Mouse (Mus musculus): ENCODE results near the gene Sept9.

Gene Sept9

DNA sequence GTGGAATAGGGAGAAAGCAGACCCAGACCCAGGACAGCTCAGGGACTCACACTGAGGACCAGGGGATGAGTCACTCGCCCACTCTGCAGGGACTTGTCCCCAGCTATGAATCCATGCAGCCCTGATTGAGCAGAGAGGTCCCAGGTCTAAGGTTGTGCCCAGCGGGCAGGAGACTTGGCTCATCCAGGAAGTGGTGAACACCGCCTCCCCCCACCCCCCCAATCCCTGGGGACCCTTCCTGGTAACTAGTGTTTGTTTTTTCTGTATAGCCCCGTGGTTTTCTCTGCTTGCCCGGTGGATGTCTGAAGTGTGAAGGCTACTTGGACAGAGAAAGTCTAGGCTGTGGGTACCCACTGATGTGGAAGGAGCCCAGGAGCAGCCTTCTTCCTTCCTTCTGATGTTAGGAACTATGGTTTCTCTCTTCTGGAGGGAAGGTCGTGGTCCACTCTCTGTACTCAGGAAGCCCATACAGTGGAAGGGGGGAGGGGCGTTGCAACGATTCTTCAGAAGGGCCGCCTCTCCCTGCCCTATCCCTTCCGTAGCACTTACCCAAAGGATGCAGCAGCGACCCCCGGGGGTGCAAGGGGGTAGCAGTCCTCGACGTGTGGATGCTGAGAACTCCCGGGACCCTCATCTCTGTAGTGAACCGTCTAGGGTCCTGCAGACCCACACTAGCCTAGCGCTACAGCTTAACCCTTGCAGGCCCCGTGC, 66.0 kb downstream of the Sept9 start:
- no peak for DNase-seq (ENCODE audit: low spot score in 2 of 2)

DNA sequence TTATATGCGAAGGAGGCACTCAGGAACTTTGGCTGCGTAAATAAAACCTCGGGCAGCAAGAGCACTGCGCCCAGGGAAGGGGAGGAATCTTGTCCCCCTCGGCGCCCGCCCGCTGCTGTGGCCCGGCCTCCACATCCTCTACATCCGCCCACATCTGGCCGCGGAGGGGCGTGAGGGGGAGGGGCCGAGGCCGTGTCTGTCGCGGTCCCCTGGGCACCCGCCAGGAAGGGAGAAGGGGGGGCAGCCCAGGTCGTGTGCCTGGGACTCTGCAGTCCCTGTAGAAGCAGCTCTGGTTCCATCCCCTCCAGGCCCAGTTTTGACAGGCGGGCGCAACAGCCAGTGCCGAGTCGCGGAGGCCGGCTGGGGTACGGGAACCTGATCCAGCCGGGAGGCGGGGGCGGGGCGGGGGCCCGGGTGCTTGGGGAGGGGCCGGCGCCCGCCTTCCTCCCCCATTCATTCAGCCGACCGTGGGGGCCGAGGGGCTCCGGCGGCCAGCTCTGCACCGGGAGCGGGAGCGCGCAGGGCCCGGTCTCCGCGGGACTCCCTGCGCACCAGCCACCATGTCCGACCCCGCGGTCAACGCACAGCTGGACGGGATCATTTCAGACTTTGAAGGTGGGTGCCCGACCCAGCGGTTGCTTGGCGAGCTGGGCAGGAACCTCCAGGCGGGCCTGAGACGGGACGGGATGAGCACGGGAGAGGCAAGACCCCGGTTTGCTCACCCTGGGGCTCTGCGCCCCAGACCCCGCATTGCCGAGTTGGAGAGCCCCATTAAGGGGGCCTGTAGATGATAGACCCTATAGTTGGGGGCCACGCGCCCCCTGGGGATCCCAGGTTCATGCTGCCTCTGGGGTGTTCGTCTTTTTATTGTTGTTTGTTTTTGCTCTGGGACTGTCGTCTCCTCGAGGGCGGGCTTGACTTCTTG, 66.8 kb downstream of the Sept9 start:
- peak; percentile 67 to 75 for DNase-seq (ENCODE audit: low spot score in 2 of 2)

DNA sequence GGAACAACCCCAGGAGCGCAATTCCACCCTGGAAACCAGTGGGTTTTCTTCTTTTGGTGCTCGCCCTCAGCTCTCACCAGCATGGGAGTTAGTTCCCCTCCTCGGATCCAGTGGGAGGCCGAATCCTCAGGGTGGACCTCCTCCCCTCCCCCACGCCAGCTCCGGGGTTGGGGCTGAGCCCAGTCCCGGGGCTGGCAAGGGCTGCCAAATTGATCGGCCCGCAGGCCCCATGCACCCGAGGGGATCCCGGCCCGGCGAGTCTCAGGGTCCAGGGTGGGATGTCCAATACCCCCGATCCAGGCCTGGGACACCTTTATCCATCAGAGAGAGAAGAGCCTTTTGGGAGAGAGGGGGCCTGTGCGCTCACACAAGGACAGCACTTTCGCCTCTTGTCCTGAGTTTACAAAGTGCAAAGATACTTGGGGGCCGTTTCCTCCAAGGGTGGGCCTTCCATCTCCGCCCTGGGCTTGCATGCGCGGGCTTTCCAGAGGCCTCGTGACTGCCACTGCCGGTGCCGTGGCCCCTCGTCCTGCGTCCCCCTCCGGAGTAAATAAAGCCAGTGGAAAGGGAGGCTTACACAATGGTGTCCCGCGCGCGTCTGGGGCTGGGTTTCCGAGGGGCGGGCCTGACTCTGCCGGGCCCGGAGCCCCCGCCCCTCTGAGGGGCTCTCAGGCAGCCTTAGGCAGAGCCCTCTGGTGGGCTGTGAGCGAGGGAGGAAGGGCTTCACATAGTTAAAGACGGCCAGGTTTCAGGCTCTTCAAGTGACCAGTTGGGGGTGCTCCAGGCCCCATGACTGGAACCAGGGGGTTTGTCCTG, 67.7 kb downstream of the Sept9 start:
- DNase-seq (ENCODE audit: low spot score in 2 of 2): no peak

DNA sequence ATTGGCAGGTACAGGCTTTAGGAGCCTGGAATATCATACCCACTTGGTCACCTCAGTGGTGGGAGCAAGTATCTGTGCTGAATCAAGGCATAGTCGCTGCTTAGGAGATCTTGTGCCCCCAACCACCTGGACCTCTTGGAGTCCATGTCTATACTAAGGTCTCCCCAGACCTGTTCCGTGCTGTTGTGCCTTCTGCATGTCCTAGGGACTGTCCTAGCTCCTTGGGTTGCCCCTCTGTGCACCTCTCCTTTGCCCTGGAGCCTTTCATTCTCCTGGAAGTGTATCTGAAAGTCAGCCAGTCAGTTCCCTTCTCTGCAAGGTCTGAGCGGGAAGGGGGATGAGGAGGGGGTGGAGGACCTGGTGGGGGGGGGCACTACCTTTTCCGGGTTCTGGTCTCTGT, 68.4 kb downstream of the Sept9 start:
- no peak for DNase-seq (ENCODE audit: low spot score in 2 of 2)

DNA sequence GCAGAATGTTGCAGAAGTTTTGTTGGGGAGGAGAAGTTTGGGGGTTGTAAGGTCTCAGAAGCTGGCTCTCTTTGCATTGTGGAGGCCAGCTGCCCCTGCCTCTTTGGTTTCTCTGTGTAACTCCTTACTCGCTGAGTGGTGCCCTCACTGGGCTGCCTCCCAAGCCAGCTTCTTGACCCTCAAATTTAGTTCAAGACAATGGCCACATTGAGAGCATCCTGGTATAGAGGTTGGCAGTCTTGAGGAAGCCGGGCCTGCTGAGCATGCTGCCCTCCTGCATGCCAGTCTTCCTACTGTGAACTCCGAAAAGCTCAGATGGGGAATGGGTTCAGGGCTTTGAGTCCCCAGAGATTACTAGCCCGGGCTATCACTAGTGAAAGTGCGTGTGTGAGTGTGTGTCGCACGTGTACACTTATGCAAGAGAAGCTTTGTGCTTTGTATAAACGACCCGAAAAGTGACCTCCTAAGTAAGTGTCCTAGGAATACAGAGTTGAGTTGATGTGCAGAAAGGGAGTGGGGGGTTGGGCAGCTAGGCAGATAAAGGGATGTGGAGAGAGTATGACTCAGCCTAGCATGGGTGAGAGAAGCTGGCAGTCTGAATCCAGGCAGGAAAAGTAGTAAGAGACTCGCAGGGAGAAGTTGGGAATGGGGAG, 69.0 kb downstream of the Sept9 start:
- no peak for DNase-seq (ENCODE audit: low spot score in 2 of 2)

DNA sequence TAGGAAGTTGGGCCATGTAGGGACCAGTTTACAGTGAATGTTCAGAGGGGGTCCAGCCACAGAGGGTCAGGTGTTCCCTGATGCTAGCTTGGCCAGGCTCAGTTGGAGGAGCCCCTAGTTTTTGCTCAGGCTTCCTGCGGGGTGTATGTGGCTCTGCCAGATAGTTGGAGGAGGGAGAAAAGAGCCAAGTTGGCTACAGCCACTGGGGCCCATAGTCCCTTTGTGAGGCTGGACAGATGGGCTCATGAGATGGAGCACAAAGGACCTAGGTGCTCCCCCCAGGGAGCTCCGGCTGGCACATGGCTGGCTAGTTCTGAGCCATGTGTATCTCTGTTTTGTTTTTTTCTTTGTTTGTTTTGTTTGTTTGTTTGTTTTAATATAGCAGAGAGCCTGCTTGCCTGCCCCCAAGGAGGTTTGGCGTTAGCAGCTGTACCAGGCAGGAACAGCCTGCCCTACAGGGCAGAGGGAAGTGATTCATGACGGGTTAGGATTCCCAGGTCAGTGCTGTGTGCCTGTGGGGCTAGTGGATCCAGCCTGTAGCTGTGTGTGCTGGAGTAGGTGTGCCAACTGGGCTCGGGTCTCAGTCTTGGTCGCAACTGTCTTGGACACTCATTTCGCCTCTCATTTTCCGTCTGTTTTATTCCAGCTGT, 69.7 kb downstream of the Sept9 start:
- no peak for DNase-seq (ENCODE audit: low spot score in 2 of 2)

DNA sequence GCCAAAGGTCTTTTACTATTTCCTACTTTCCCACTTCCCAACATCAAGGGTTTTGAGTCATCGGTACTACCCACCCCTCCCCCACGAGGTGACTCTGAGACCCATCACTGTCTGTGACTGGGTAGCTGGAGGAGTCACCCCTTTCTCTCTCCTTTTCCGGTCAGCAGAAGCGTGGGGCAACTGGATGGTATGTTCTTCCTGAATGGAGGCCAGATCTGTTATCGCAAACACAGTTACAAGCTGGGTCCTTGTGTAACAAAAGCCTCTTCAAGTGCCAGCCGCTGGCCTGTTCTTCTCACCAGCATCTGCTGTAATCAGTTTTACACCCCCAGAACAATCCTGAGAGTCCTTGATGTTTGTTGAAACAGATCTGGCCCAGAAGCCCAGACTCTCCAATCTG, 70.5 kb downstream of the Sept9 start:
- DNase-seq (ENCODE audit: low spot score in 2 of 2): no peak

DNA sequence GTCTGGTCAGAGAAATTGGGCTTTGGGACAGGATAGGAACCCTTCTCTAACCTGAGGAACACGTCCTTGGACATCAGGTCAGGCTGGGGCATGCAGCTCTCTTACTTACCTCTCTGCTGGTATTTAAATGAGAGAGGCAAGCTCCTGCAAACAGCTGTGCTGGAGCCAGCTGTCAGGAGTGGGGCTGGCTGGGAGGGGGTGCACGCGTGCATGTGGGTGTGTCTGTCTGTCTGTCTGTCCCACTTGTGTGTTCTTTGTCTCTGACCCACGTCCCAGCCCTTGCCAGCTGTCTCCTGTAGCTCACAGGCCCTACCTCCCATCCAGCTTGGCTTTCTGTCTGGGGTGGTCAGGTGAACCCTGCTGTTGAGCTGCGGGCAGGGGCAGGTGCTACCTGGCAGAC, 75.5 kb downstream of the Sept9 start:
- DNase-seq (ENCODE audit: low spot score in 2 of 2): no peak

DNA sequence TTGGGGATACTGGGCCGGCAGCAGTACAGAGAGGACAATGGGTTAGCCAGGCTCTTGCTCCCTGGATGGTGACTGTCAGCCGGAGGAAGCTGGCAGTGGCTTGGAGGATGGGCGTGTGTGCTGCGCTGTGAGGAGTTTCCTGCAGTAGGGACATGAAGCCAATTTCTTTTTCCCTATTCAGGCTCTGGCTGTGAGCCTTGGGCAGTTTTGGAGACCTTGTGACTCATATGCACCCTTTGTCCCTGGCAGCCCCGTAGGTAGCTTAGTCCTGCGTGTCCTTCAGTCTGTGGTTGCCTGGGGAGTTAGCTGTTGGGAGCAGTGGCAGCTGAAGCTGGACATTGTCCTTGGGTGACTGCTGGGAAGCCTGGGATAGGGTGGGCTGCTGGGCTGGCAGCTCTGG, 76.5 kb downstream of the Sept9 start:
- DNase-seq (ENCODE audit: low spot score in 2 of 2): no peak

DNA sequence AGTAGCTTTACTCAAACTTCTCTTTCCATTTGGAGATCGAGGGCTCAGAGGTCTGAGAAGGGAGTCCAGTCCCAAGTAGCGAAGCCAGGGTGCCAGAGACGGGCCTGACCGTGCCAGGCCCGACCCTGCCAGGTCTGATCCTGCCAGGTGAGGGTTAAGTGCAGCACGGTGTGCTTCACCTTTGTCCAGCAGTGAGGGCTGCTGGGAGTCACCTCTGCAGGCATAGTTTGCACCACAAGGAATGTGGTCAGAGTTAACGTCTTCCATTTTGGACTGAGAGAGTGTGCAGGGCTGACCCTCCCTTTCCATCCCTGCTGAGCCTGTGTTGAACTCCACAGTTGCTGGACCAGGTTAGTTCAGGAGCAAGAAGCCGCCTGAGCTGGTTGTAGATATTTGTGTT, 77.5 kb downstream of the Sept9 start:
- no peak for DNase-seq (ENCODE audit: low spot score in 2 of 2)

DNA sequence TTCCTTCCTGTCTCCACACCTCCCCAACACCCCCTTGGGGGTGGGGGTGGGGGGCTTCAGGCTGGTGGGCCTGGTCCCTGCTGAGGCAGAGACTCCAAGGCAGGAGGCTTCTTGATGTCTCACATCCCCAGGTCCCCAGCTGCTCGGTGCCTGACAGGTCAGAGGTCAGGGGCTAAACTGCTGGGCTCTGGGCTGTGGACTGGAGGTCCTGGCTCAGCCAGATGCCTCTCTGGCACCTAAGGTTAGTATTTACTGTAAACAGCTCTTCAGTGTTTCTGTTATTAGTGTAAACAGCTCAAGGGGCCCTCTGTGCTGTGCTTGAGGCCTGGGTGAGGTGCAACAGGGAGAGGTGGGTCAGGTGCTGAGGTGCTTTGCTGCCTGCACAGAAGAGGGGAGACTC, 78.7 kb downstream of the Sept9 start:
- no peak for DNase-seq (ENCODE audit: low spot score in 2 of 2)

DNA sequence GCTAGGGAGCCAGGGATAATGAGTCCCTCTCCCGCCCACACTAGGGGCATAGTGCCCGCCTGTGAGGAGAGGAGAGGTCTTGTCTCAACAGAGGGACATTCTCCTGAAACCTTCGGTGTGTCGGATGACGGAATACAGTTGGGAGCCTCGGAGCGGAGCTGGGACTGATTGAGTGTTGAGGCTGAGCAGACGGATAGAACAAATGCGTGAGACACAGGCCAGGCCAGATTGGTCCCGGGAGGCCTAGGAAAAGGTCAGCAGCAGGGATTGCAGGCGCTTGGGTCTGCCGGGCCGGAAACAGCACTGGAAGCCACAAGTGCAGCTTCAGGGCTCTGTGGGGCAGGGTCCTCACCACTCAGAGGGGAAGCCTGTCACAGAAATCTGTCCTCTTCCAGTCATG, 79.1 kb downstream of the Sept9 start:
- DNase-seq (ENCODE audit: low spot score in 2 of 2): no peak

DNA sequence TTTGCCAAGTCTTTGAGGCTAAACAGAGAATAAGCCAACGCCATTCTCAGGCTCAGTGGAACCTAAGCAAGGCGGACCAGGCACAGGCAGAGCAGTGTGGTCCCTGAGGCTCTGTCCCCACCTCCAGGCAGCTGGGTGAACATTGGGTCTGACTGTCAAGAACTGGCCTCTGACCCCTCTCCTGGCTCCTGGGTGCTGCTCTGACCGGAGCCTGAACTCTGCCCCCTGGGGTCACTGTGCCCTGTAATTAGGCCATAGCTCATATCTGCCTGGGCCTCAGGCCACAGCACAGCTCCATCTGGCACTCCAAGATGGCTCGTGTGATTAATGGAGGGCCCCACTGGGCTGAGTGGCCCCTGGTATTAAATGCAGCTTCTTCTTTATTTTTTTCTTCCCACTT, 80.5 kb downstream of the Sept9 start:
- DNase-seq (ENCODE audit: low spot score in 2 of 2): no peak

DNA sequence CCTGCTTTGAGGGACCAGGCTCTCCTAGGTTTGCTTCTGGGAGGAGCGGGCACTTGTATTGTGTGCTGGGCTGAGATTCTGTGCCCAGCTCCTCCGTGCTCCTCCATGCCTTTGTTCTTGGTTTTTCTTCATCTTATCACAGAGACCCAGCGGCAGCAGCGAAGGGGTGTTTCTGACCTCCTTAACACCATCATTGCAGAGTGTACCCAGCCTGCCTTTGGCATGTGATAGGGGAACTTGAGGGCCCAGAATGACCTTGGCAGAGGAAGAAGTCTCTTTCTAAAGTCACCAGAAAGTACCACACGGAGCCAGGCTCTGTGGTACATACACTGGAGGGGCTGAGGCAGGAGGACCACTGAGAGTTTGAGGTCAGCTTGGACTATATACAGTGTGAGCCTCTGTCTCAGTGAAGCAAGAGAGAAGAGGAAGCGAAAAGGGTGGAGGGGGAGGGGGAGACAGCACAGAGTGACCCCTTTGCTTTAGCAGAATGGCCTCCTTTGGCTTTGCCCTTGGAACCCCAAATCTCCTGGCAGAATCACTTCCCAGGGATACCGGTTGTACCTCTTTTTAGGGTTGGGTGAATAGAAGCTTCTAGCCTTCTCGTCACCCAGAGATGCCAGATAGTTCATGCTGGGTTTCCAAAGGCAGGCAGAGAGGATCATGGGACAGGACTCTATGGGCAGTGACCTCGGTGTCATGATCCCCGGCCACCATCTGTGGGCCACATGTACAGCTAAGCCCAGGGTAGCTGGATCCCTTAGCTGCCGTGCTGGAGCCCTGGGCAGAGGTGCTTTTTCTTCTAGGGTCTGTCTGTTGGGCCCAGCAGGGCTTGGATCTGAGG, 83.8 kb downstream of the Sept9 start:
- no peak for DNase-seq (ENCODE audit: low spot score in 2 of 2)

DNA sequence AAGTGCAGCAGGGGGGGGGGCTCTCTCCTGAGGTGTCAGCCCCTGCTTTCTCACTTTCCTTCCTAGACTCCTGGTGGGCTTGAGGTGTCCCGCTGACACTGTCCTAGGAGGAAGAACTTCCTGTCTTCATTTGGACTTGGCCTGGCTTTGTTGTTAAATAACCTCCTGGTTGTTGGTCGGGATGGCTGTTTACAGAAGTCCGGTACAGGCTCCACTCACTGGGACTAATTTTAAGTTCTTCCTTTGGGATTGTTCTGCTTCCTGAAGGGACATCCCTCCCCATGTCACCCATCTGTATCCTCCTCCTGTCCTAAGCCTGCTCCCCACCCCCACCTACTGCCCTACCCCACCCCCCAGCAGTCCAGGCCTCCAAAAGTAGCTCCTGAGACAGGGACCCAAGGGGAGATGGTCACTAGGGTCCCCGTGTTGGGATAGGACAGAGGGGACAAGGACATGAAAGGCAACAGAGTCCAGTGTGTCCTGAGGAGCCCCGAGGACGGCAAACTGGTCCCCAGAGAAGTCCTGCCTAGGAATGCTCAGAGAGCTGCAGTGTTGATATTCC, 84.5 kb downstream of the Sept9 start:
- no peak for DNase-seq (ENCODE audit: low spot score in 2 of 2)

DNA sequence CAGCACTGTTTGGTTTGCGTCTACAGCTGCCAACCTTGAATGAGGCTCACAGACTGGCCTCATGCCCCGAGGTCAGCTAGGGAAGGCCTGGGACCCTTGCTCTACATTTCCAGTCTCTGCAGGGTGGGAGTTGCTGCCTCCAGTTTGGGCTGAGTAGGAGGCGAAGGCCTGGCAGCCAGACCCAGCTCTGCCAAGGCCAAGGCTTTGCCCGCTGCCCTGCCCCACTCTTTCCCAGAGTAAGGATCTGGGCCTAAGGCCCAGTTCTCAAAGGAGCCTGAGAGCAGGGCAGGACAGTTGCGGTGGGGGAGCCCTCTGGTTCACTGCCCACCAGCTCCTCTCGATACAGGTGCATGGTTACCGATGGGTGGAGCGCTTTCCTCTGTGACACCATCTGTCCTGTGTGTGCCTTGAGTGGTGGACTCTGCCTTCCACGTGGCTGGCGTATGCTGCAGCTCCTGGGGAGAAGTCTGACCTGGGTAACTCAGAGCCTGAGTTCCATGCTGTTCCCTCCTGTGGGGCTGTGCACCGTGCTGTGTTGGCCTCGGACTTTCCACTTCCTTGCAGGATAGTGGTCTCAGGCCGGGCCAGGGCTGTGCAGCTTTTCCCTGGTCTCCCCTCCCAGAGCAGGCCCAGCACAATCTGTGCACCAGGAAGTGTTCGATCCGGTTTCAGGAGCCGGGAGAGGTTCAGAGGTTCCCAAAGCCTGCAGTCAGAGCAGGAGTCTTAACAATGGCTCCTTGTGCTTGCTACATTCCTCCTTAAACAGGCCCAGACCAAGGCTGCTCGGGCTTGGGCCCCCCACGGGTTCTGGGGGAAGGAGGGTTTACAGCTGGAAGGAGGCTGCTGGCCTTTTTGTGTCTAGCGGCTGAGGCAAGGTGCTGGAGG, 85.5 kb downstream of the Sept9 start:
- DNase-seq (ENCODE audit: low spot score in 2 of 2): no peak

DNA sequence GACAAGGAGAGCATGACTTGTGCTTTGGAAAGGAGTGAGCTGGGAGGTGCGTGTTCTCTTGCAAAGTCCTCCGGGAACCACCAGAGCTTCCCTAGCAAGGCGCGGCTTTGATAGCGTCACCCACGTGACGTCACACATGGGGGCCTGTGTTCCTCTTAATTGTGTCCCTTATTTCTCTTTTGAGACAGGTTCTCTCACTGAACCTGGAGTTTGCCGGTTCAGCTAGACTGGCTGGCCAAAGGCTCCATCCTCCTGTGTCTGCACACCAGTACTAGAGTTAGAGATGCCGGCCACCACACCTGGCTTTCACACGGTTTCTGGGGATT, 86.1 kb downstream of the Sept9 start:
- DNase-seq (ENCODE audit: low spot score in 2 of 2): no peak

DNA sequence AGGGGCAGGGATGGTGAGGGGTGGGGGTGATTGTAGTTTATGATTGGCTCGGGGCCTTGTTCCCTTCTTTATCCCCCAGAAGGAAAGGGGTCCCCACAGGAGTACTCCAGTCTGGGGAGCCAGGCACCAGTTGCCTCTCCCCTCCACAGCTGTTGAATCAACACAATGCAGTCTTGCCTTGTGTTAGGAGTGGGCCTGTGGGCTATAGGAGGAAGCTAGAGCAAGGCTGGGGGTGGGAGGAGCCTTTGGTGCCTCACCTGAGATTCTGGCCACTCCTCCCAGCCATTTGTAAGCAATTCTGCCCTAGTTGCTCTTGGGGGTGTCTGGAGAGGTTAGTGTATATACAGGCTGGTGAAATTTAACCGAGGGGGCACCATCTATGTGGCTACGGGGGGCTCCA, 88.3 kb downstream of the Sept9 start:
- DNase-seq (ENCODE audit: low spot score in 2 of 2): no peak

DNA sequence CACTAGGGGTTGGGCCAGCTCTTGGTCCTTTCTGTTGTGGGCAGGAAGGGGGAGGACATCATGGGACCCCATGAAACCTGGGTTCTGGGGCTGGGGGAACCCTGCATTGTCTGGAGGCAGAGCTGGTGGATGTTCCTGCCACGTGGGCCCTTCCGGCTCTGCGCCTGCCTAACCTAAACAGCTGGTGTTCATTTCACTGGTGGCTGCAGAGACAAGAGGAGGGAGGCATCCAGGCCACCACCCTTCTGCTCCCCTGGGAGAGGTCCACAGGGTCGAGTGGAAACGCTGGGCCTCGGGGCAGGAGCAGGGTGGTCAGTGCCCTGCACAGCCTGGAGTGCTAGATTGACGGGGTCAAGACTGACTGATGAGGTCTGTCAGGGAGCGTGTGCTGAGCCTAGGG, 89.3 kb downstream of the Sept9 start:
- no peak for DNase-seq (ENCODE audit: low spot score in 2 of 2)

Data from spleen, postnatal 14 days (tissue).